Mouse (Mus musculus) myocyte (in vitro differentiated cells): ENCODE results near the gene Ctcfl. TPM values are rescaled to one million over a fixed set of nuclear protein-coding genes. Genes with fewer than 3 reads are reported as not detected.
A peak's percentile ranks its signal among the peaks of the same experiment; 100 is the strongest.

ENCODE experiments used
- H3K27me3 ChIP-seq: one replicate; pipeline ENCODE4 v1.6.1; 2011; ENCODE audit not compliant: control insufficient read depth, insufficient read depth, insufficient read length
- H3K36me3 ChIP-seq: one replicate; pipeline ENCODE4 v1.6.1; 2011; ENCODE audit not compliant: control insufficient read depth, insufficient read depth
- H3K4me2 ChIP-seq: one replicate; pipeline ENCODE4 v1.6.1; 2011; ENCODE audit warnings: low read depth, control low read depth
- H3K4me3 ChIP-seq: one replicate; pipeline ENCODE4 v1.5.1; 2011; ENCODE audit warnings: mild to moderate bottlenecking, control low read depth, moderate library complexity
- H3K79me2 ChIP-seq: one replicate; pipeline ENCODE4 v1.6.1; 2011; ENCODE audit not compliant: control insufficient read depth, insufficient read depth
- H3ac ChIP-seq: one replicate; pipeline ENCODE4 v1.6.1; 2011; ENCODE audit not compliant: control insufficient read depth, insufficient read length
- CEBPB ChIP-seq: IDR thresholded peaks from 2 replicates; pipeline ENCODE4 v1.6.1; 2011; ENCODE audit warnings: mild to moderate bottlenecking, moderate library complexity; ENCODE audit not compliant: poor library complexity, insufficient read depth, severe bottlenecking
- E2F4 ChIP-seq: IDR thresholded peaks from one replicate; pipeline ENCODE4 v1.6.1; 2011; ENCODE audit warnings: mild to moderate bottlenecking, control low read depth, moderate library complexity; ENCODE audit not compliant: insufficient read depth
- MAX ChIP-seq: IDR thresholded peaks from one replicate; pipeline ENCODE4 v1.6.1; 2011; ENCODE audit warnings: low read depth, mild to moderate bottlenecking, control low read depth
- MYOD1 ChIP-seq, 3 experiments: IDR thresholded peaks; one replicate each; pipeline ENCODE4 v1.6.1; 2011; ENCODE audit warnings: control low read depth in 2 of 3, low read depth in 2 of 3, mild to moderate bottlenecking in 2 of 3, moderate library complexity in 1 of 3; ENCODE audit not compliant: insufficient read length in 2 of 3, control insufficient read depth in 1 of 3
- MYOG ChIP-seq, 3 experiments: IDR thresholded peaks; one replicate each; pipeline ENCODE4 v1.6.1; 2011; ENCODE audit warnings: control low read depth in 2 of 3, low read depth in 2 of 3, mild to moderate bottlenecking in 2 of 3; ENCODE audit not compliant: insufficient read length in 2 of 3, control insufficient read depth in 1 of 3, insufficient read depth in 1 of 3
- POLR2A ChIP-seq: IDR thresholded peaks from one replicate; pipeline ENCODE4 v1.6.1; 2011; ENCODE audit warnings: low read depth, mild to moderate bottlenecking, control low read depth, moderate library complexity; ENCODE audit not compliant: insufficient read length
- POLR2AphosphoS2 ChIP-seq: IDR thresholded peaks from one replicate; pipeline ENCODE4 v1.6.1; 2011; ENCODE audit warnings: low read depth, control low read depth; ENCODE audit not compliant: insufficient read length
- REST ChIP-seq: IDR thresholded peaks from one replicate; pipeline ENCODE4 v1.6.1; 2011; ENCODE audit warnings: mild to moderate bottlenecking, control low read depth, moderate library complexity; ENCODE audit not compliant: insufficient read depth, insufficient read length
- SRF ChIP-seq: IDR thresholded peaks from one replicate; pipeline ENCODE4 v1.6.1; 2011; ENCODE audit warnings: low read depth; ENCODE audit not compliant: control insufficient read depth, insufficient read length
- TCF12 ChIP-seq: IDR thresholded peaks from one replicate; pipeline ENCODE4 v1.6.1; 2011; ENCODE audit warnings: mild to moderate bottlenecking, control low read depth; ENCODE audit not compliant: poor library complexity, insufficient read depth, severe bottlenecking
- TCF3 ChIP-seq: IDR thresholded peaks from one replicate; pipeline ENCODE4 v1.6.1; 2011; ENCODE audit warnings: low read depth, control low read depth; ENCODE audit not compliant: insufficient read length
- USF1 ChIP-seq: IDR thresholded peaks from one replicate; pipeline ENCODE4 v1.6.1; 2011; ENCODE audit warnings: low read depth, mild to moderate bottlenecking, control low read depth, moderate library complexity
- polyA plus RNA-seq: library from polyadenylated mRNA; unstranded; fragments of >200 nt; fragmentation: generic; extraction: Trizol; gene quantifications from one replicate; pipeline ENCODE4 v1.2.1, GENCODE M21; 2012; ENCODE audit warnings: missing spikeins

Ctcfl gene
- polyA plus RNA-seq, 1 experiment = not detected

DNA sequence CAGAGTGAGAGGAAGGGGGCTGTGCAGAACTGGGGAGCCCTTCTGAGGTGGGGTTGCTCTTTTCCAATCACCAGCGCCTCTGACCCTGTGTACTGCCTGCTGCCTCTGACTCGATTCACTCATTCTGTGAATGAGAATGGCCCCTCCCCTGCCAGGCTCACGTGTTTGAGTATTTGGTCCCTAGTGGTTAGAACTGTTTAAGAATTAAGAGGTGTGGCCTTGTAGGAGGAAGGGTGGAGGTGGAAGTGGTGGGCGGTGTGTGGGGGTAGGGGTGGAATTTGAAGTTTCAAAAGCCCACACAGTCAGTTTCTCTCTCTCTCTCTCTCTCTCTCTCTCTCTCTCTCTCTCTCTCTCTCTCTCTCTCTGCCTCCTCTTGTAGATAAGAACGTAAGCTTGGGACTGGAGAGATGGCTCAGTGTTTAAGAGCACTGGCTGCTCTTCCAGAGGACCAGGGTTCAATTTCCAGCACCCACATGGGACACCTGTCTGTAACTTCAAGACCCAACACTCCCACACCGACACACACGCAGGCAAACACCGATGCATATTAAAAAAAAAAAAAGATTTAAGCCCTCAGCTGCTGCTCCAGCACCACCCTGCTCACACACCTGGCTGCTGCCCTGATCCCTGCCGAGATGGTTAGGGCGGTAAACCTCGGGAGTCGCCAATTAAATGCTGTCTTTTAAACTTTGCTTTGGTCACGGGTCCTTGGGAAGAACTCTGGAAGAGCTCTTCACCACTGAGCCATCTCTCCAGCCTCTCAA is 35.4 kb downstream of the Ctcfl start:
- peaks cover 5% of the 10 kb centered on the region for H3K27me3 ChIP-seq
- TF ChIP-seq REST = no peak
- peak; percentile 44 for TF ChIP-seq USF1
- H3K36me3 ChIP-seq = no peaks in the 10 kb centered on the region
- no peak overlapping the region for H3K4me3 ChIP-seq
- H3K4me2 ChIP-seq = peak overlapping the region; percentile 2
- H3K79me2 ChIP-seq = no peaks in the 10 kb centered on the region
- no peak overlapping the region for H3ac ChIP-seq

DNA sequence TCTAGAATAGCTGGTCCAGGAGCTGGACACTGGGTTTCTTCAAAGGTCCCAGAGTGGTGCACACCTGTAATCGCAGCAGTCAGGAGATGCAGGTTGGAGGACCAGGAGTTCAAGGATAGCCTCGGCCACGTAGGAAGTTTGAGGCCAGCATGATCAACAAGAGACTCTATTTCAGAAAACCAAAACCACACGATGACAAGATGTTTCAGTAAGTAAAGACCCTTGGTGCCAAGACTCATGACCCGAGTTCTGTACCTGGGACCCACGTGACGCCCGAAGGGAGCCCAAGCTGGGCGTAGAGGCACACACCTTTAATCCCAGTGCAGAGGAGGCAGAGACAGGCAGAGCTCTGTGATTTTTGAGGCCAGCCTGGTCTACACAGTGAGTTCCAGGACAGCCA is 36.2 kb downstream of the Ctcfl start:
- no peaks in the 10 kb centered on the region for H3K79me2 ChIP-seq
- H3K4me2 ChIP-seq = no peak overlapping the region
- H3K4me3 ChIP-seq = no peak overlapping the region
- peaks cover 5% of the 10 kb centered on the region for H3K27me3 ChIP-seq
- no peak for TF ChIP-seq MYOD1 (IDR thresholded peaks at IDR 0.05; ENCODE audit: control insufficient read depth in 1 of 3, insufficient read length in 2 of 3, low read depth in 2 of 3)
- TF ChIP-seq REST = no peak
- no peak for TF ChIP-seq MYOG (IDR thresholded peaks at IDR 0.05; ENCODE audit: control insufficient read depth in 1 of 3, insufficient read depth in 1 of 3, insufficient read length in 2 of 3, low read depth in 2 of 3)
- TF ChIP-seq E2F4 = no peak
- TF ChIP-seq MAX = no peak
- no peak for TF ChIP-seq TCF12
- TF ChIP-seq CEBPB = no peak
- no peak for TF ChIP-seq SRF
- TF ChIP-seq POLR2AphosphoS2 = no peak
- no peak for TF ChIP-seq TCF3
- no peak overlapping the region for H3ac ChIP-seq
- no peaks in the 10 kb centered on the region for H3K36me3 ChIP-seq

DNA sequence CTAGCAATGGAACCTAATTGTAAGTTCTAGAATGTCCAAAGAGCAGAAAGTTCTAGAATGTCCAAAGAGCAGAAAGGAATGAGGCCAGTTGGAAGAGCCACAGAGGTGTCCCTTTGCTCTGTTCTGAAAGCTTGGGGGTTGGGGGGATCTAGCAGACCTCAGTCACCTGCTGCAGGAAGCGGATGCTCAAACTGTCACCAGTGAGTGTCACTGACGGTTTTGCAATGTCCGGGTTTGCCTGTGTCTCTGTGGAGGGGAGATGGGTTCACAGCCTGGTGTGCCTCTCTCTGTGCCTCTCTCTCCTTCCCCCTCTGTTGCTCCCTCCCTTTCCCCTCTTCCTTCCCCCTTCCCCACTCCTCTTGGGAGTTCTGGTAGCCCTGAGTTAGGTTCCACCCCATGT is 36.6 kb downstream of the Ctcfl start:
- H3K36me3 ChIP-seq = no peaks in the 10 kb centered on the region
- H3K79me2 ChIP-seq = no peaks in the 10 kb centered on the region
- H3K27me3 ChIP-seq = peaks cover 6% of the 10 kb centered on the region
- TF ChIP-seq MYOD1 (IDR thresholded peaks at IDR 0.05; ENCODE audit: control insufficient read depth in 1 of 3, insufficient read length in 2 of 3, low read depth in 2 of 3) = no peak
- no peak for TF ChIP-seq SRF
- no peak for TF ChIP-seq MYOG (IDR thresholded peaks at IDR 0.05; ENCODE audit: control insufficient read depth in 1 of 3, insufficient read depth in 1 of 3, insufficient read length in 2 of 3, low read depth in 2 of 3)
- no peak for TF ChIP-seq REST
- TF ChIP-seq POLR2A = no peak
- no peak for TF ChIP-seq E2F4
- no peak overlapping the region for H3K4me3 ChIP-seq
- no peak overlapping the region for H3K4me2 ChIP-seq
- no peak overlapping the region for H3ac ChIP-seq

DNA sequence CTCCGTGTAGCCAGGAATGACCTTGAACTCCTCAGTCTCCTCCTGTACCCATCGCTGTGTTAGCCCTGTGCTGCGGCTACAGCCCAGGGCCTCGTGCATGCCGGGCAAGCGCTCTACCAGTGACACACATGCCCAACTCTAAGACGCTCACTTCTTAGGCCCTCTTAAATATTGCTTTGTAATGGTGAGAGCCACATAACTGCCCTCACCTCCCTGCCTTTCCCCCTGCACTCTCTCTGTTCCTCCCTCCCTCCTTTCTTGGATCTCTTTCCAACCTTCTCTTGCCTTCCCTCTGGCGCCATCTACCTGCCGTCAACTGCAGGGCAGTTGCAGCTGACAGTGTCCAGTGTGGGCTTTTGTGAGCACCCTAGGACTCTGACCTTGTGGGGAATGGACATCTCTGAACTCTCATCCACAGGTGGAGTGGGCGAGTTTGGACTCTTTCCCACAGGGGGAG is 38.5 kb downstream of the Ctcfl start:
- Histone ChIP-seq H3K4me3 (no peak overlapping the region), H3ac (no peak overlapping the region), H3K4me2 (peak overlapping the region; percentile 38), H3K36me3 (no peaks in the 10 kb centered on the region), H3K27me3 (peaks cover 14% of the 10 kb centered on the region), H3K79me2 (no peaks in the 10 kb centered on the region)
- peak in 1 of 3 experiments; percentile 37 for TF ChIP-seq MYOG (IDR thresholded peaks at IDR 0.05; ENCODE audit: control insufficient read depth in 1 of 3, insufficient read depth in 1 of 3, insufficient read length in 2 of 3, low read depth in 2 of 3)
- no peak for TF ChIP-seq SRF

DNA sequence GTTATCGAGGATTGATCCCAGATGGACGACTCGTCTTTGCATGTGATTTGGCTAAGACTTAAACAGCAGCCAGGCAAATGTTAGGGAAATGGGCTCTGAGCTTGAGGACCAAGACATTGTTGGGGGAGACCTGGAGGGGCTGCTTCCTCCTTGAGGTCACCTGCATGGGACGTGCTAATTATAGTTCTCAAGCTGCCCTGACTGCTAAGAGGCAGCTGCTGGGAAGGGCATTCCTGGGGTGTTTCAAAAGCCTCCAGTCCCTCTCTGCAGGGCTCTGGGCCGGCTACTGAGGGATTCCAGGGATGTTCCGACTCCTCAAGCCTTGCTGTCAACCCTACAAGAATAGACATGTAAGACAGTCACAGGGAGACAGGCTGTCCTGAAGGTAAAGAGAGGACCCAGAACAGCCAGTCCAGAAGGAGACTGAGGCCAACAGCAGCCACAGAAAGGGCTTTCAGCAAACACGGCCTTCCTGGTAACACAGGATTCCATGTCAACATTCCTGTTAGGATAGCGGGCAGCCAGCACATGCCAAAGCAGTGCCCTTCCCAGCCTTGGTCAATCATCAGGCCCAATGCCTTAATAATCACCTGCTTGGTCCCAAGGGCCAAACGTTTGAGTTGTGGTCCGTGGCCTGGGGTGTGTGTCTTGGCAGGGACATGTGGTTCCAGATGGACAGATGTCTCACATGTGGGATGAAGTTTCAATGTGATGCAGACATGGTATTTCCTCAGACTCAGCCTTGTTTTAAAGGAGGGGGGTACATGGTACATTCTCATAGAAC is 39.4 kb downstream of the Ctcfl start:
- peak overlapping the region; percentile 38 for H3K4me2 ChIP-seq
- peaks cover 14% of the 10 kb centered on the region for H3K27me3 ChIP-seq
- no peak overlapping the region for H3K4me3 ChIP-seq
- H3K36me3 ChIP-seq = no peaks in the 10 kb centered on the region
- no peaks in the 10 kb centered on the region for H3K79me2 ChIP-seq
- peak in 1 of 3 experiments; percentile 54 for TF ChIP-seq MYOD1 (IDR thresholded peaks at IDR 0.05; ENCODE audit: control insufficient read depth in 1 of 3, insufficient read length in 2 of 3, low read depth in 2 of 3)
- peak; percentile 41 for TF ChIP-seq TCF3
- TF ChIP-seq POLR2A = no peak
- TF ChIP-seq E2F4 = no peak
- no peak for TF ChIP-seq SRF
- TF ChIP-seq POLR2AphosphoS2 = no peak
- TF ChIP-seq TCF12 = no peak
- TF ChIP-seq MYOG (IDR thresholded peaks at IDR 0.05; ENCODE audit: control insufficient read depth in 1 of 3, insufficient read depth in 1 of 3, insufficient read length in 2 of 3, low read depth in 2 of 3) = peak in 2 of 3 experiments; percentile 15 to 82
- no peak overlapping the region for H3ac ChIP-seq
